Mouse (Mus musculus) lung, adult 2 months (tissue): ENCODE data around the gene Gm20390. TPM values are rescaled to one million over a fixed set of nuclear protein-coding genes. Genes with fewer than 3 reads are reported as not detected.
"Not testable (repeated sequence)": the region's sequence is repeated elsewhere in the genome, so short reads cannot be mapped to it uniquely, and the experiment has no call there.

ENCODE experiments used
- DNase-seq: peaks from one replicate; pipeline ENCODE4 v3.0.0; 2022
- H3K4me1 ChIP-seq: fragments of 200-500 bp; 2 replicates; pipeline ENCODE4 v1.6.1; 2011; ENCODE audit warnings: low read length; ENCODE audit not compliant: control insufficient read depth, insufficient read depth
- H3K4me3 ChIP-seq: fragments of 200-500 bp; replicated peaks from 2 replicates; pipeline ENCODE3; 2011; ENCODE audit warnings: low read depth, mild to moderate bottlenecking, control low read depth, low read length; ENCODE audit errors: extremely low read depth
- CTCF ChIP-seq: fragments of 200-500 bp; IDR thresholded peaks from 2 replicates; pipeline ENCODE4 v1.5.1; 2011; ENCODE audit warnings: mild to moderate bottlenecking, low read length, control low read depth; ENCODE audit not compliant: insufficient read depth
- POLR2A ChIP-seq: fragments of 200-500 bp; IDR thresholded peaks from 2 replicates; pipeline ENCODE4 v1.6.1; 2011; ENCODE audit warnings: low read depth, mild to moderate bottlenecking, control low read depth, low read length, borderline replicate concordance; ENCODE audit errors: extremely low read depth
- WGBS: fragments of 180-500 bp; shearing (Covaris S2); methylation state at CpG from one replicate; pipeline ENCODE4 v1.1.7; 2018; 5-methylcytosine and 5-hydroxymethylcytosine counted together
- polyA plus RNA-seq: library from polyadenylated mRNA; depleted of rRNA; stranded (reverse); fragments of >200 nt; gene quantifications from 2 replicates; pipeline ENCODE4 v1.2.3, GENCODE M21; 2012

Gene Gm20390
- polyA plus RNA-seq, 1 experiment, result 8.5 TPM

DNA sequence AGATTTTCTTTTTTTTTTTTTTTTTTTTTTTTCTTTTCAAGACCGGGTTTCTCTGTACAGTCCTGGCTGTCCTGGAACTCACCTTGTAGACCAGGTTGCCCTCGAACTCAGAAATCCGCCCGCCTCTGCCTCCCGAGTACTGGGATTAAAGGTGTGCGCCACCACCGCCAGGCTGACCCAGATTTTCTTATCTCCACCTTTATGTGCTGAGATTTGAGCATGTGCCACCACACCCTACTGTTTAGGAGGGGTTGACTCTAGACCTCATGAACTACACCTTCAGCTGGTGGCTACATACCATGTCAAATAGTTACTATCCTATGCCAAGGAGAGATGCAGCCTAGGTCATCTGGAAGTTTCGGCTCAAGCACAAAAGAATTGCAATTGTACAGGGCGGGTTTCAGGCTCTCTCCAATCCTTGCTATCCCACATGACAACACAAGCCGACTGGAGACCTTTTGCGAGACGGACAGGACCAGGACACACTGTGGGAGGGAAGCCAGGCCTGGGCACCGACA, 13.3 kb downstream of the Gm20390 start:
- DNase-seq, result no peak
- WGBS, result 36% methylated on average over 13 of the region's 13 CpGs
- peaks cover 13% of the 10 kb centered on the region for H3K4me1 ChIP-seq
- TF ChIP-seq CTCF (no peak), POLR2A (no peak)
- peak overlapping the region; percentile 81 for H3K4me3 ChIP-seq

DNA sequence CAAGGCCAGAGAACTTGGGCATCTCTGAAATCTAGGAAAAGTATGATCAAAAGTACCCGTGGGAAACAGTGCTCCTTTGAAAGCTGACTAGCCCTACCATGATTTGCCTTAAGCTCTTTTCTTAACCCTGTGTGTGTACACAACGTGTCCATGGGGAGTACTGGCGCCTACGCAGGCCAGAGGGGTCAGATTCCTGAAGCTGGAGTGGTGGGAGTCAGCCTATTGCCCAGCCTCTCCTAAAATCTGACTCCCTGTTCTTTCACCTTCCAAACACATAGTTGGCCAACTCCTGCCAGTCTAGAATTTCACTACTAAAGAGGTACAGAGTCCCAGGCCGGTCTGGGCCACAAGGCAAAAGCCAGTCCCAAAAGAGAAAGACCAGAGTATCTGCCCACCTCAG, 15.7 kb downstream of the Gm20390 start:
- DNase-seq, result no peak
- TF ChIP-seq CTCF (no peak), POLR2A (no peak)
- 62% methylated on average over 5 of the region's 5 CpGs for WGBS

DNA sequence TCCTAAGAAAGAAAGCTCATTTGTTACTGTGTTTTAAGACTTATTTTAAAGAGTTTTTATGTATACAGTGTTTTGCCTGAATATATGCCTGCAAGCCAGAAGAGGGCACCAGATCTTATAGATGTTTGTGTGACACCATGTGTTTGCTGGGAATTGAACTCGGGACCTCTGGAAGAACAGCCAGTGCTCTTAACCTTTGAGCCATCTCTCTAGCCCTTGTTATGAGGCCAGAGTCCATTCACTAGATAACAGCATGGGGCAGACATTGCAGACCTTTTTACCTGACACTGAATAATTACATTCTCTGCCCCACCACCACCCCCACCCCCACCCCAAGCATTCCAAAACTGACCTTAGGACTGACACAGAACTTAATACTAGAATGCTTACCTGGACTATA, 18.0 kb downstream of the Gm20390 start:
- Histone ChIP-seq H3K4me3 (no peak overlapping the region), H3K4me1 (peaks cover 4% of the 10 kb centered on the region; the same call in 1 of the 2 replicates)
- no peak for DNase-seq
- no peak for TF ChIP-seq POLR2A
- no peak for TF ChIP-seq CTCF
- WGBS, result 68% methylated on average over 1 of the region's 1 CpGs

More for the DNA sequence above, 15.7 kb downstream of the Gm20390 start:
- peaks cover 13% of the 10 kb centered on the region for H3K4me1 ChIP-seq
- no peak overlapping the region for H3K4me3 ChIP-seq

DNA sequence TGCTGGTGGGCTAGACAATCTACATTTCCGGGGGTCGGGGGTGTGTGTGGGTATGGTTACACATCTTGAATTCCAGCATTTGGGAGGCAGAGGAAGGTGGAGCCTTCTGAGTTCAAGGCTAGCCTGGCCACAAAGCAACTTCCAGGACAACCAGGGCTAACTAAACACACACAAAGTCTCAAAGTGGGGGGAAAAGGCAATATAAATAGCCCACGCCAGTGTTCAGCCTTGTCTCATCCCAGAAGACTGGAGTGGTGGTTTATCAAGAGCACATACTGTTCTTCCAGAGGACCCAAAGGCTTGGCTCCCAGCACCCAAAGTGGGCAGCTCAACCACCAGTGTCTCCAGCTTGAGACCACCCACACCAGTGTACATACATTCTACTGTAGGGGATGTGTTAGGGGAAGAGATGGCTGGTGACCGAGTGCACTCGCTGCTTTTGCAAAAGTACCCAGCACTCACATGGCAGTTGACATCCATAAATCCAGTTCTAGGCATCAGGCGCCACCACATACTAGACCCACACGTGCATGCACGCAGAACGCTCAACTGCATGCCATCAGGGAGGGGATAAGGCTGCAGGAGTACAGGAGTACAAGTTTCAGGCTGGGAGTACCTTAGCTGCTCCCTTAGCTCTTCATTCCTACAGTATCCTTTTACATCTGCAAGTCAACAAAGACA, 19.1 kb downstream of the Gm20390 start:
- no peak for DNase-seq
- no peak for TF ChIP-seq CTCF
- no peak for TF ChIP-seq POLR2A
- no peaks in the 10 kb centered on the region for H3K4me1 ChIP-seq
- 88% methylated on average over 9 of the region's 9 CpGs for WGBS
- no peak overlapping the region for H3K4me3 ChIP-seq

DNA sequence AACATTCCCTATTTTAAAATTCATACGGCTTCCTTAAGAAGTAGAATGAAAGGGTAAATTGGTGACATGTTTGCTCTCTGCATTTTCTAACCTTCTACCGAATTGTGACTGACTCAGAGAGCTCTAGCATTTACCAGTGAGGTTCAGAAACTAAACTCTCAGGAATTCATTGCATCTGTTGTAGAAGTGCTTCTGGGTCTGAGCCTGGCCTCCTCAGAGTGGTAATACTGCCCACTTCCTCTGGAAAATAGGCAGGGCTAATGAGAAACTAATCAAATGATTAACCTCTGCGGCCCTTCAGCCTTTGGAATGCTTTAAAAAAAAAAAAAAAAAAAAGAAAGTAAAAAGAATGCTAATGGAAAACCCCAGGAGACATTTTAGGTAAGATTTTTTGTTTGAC, 23.1 kb downstream of the Gm20390 start:
- DNase-seq, result no peak
- 74% methylated on average over 3 of the region's 3 CpGs for WGBS
- no peak for TF ChIP-seq POLR2A
- TF ChIP-seq CTCF, result no peak
- H3K4me1 ChIP-seq, result no peaks in the 10 kb centered on the region; the same call in 1 of the 2 replicates
- H3K4me3 ChIP-seq, result no peak overlapping the region

DNA sequence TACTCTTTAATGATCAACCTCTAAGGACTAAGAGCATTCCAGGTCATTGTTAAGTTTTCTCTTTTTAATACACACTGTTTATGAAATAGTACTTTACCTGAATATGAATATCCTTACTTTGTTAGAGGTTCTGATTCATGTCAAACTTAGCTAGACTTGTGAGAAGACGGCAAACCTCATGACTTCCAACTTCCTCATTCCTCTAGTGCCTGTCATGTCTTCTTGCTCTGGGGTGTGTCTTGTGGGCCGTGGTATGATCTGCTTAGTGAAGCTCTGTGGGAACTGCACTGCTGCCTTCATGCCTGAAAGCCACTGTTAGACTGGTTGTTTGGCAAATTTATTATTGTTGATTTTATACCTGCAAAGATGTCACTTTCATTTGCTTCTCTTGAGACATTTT, 27.2 kb downstream of the Gm20390 start:
- 55% methylated on average over 2 of the region's 2 CpGs for WGBS
- TF ChIP-seq CTCF (no peak), POLR2A (no peak)
- no peak overlapping the region for H3K4me3 ChIP-seq
- no peaks in the 10 kb centered on the region; the same call in 1 of the 2 replicates for H3K4me1 ChIP-seq
- no peak for DNase-seq

DNA sequence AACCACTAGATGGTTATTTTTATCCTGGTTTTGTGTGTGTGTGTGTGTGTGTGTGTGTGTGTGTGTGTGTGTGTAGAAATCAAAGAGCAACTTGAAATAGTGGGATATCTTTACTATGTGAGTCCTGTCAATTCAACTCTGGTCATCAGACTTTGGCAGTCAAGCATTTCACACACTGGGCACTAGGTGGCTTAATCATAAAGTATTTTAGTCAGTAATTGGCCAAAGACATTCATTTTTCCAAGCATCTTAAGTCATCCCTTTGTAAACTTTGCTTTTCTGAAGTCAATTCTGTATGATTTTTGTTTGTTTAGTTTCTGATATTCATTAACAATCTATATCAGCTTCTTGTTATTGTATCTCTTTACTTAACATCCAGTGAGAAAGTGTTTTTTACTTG, 39.0 kb downstream of the Gm20390 start:
- Histone ChIP-seq H3K4me3 (no peak overlapping the region), H3K4me1 (no peaks in the 10 kb centered on the region)
- TF ChIP-seq CTCF (no peak), POLR2A (no peak)
- no peak for DNase-seq

DNA sequence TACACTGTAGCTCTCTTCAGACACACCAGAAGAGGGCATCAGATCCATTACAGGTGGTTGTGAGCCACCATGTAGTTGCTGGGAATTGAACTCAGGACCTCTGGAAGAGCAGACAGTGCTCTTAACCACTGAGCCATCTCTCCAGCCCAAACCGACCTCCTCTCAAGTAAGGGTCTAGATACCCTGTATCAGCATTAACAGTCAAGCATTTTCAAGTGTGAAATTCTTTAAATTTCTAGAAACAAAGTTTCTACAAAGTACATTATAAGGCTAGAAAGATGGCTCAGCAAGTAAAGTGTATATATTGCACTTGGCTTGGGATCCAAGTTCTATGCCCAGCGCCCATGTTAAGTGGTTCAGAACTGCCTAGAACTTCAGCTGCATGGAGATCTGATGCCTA, 53.1 kb downstream of the Gm20390 start:
- not testable (repeated sequence) for H3K4me1 ChIP-seq, DNase-seq, H3K4me3 ChIP-seq
- 92% methylated on average over 2 of the region's 2 CpGs for WGBS

DNA sequence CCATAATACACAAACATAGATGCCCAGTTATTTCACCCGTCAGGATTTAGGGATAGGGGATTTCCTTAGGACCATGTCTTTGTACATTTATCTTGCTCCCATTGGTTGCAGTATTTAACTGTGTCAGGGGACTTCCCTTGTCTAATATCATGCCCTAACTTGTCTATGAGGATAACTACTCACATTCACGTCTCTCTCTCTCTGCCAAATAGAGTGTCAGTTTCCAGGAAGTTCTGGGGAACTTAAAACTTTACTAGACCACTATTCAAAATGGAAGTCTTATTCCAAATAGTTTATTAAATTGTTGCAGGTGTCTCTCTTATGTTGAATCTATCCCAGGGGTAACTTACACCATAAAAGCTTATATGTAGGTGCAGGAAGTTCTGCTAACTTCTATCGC, 56.5 kb downstream of the Gm20390 start:
- WGBS, result 81% methylated on average over 3 of the region's 3 CpGs
- Histone ChIP-seq H3K4me3 (no peak overlapping the region), H3K4me1 (no peaks in the 10 kb centered on the region)
- no peak for DNase-seq
- TF ChIP-seq CTCF, result no peak

DNA sequence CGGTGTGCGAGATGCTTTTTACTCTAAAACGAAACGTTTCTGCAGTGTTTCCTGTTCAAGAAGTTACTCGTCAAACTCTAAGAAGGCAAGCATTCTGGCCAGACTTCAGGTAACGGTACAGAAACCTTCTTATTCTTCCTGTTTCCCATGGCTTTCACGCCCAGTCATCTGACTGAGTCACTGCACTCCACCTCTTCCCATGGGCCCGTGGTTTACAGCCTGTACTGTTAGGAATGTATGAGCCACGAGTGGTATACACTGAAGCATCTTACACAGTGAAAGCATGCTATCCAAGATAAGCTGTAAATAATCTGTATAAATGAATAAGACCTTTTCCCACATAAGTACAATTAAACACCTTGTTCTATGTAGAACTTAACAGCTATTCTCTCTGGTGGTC, 59.3 kb downstream of the Gm20390 start:
- no peak for DNase-seq
- Histone ChIP-seq H3K4me3 (no peak overlapping the region), H3K4me1 (no peaks in the 10 kb centered on the region)
- 73% methylated on average over 9 of the region's 9 CpGs for WGBS
- TF ChIP-seq POLR2A (no peak), CTCF (no peak)
